Mouse (Mus musculus) urinary bladder, postnatal 4 days (tissue): ENCODE measurements around the gene Unc13c.

Experiments
- DNase-seq, 2 experiments: peaks; one replicate each; pipeline ENCODE4 v3.0.0; 2021 to 2022; ENCODE audit warnings: low spot score in 2 of 2

Unc13c gene

DNA sequence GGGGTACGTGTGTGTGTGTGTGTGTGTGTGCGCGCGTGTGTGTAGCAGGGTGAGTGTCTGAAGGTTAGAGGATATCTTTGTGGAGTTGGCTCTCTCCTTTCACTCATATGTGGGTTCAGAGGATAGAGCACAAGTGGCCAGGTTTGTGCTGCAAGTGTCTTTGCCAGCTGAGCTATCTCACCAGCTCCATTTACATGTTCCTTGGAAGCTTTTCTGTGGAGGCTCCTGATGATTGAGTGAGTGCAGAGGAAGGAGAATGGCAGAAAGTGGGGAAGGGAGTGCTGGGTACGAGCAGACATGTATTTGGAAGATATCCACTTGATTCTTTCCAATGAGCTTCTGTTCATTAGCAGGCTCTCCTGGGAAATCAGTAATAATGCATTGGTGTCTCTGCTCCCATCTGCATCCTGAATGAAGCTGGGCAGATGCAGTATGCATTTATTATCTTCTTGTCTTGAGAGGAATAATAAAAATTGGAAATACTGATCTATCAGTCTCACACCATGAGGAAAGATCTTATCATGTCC lies 86.3 kb downstream of the Unc13c start:
- no peak for DNase-seq

- no peak for DNase-seq
Observed at GRCm38 (mm10) chr9:73867410-73868067, 101.2 kb downstream of the Unc13c start.

GRCm38 (mm10) chr9:73866666-73867065 lies 102.1 kb downstream of the Unc13c start:
- no peak for DNase-seq

DNA sequence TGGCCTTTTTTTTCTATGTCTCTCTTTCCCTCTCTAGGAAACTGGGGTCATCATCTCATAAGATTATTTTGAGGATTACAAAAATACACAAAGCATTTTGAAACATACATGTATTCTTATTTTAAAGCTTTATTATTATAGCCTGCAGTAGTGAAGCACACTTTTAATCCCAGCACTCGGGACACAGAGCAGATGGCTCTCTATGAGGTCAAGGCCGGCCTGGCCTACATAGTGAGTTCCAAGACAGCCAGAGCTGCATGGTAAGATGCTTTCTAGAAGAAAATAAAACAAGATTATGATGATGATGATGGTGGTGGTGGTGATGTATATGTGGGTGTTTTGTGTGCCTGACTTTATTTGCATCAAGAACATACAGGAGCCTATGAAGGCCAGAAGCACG lies 109.3 kb downstream of the Unc13c start:
- DNase-seq: no peak

GRCm38 (mm10) chr9:73854281-73854680 lies 114.5 kb downstream of the Unc13c start:
- DNase-seq: no peak

- no peak for DNase-seq
Observed at GRCm38 (mm10) chr9:73806681-73807080, 162.1 kb downstream of the Unc13c start.

GRCm38 (mm10) chr9:73774616-73775015 lies 194.2 kb downstream of the Unc13c start:
- no peak for DNase-seq

DNA sequence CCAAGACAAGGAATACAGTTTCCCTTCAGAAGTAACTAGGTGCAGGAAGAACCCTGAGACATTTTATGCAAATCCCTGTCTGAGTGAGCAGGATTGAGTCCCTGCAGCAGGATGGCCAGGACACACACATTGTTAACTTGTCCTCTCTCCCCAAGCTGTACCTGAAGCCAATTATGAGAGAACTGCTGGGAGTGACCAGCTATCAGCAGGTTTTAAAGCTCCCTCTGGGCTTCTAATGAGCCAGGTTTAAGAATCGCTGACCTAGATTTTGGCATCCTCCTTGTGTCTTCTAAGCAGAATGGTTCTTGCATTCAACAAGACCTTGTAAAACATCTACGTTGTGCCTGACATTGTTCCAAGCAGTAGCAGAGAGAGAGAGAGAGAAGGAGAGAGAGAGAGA lies 213.6 kb downstream of the Unc13c start:
- no peak for DNase-seq

GRCm38 (mm10) chr9:73753480-73753879 lies 215.3 kb downstream of the Unc13c start:
- no peak for DNase-seq

DNA sequence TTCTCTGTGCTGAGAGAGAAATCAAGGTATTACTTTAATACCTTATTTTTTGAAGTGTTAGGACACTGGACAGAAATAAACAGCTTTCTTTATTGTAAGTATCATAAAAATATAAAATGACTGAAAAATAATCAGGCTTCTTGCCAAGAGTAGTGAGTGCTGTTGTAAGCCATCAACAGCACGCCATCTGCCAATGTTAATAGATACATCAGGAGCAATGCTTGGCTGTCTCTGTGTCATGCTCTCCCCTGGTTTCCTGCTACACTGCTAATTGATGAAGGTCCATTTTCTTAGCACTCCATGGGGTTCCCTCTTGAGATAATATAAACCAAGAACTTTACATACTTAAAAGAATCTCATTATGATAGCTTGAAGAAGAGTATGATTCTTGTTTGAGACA lies 217.4 kb downstream of the Unc13c start:
- DNase-seq: no peak

GRCm38 (mm10) chr9:73734446-73734845 lies 234.3 kb downstream of the Unc13c start:
- no peak for DNase-seq

DNA sequence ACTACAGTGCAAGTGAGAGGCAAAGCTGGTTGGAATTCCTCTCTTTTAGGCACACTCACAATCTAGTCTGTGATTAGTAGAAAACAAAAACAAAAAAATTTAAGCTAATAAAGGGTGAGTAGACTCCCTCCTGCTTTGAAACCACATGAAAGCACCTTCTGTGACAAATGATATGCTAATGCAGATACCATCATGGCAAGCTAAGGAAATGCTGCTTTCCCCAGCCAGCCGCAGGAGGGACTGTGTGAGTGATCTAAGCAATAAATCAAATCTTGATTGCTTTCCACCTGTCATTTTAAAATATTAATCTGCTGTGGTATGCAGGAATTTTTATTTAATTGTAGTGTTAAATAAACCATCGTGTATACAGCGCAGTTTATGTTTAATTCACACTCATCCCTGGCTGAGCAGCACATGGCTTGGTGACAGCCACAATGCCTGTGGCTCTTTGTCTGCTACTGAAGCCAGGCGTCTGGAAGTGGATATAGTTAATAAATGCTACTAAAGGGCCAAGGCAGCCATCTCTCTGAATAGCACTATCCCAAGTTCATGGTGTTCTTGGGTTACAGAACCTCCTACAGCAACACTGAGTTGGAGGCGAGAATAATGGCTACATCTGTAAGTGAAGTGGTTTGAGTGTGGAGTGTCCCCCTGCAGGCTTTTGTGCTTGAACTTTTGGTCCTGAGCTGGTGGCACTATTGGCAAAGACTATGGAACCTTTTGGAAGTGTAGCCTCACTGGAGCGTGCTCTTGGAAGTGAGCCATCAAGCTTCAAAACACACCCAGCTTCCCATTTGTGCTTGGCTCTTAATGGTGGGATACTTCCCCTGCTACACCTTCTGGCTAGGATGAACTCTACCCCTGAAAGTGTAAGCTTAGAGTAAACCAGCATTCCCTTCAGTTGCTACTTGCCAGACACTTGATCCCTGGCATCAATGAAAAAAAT lies 242.8 kb downstream of the Unc13c start:
- DNase-seq: no peak

- DNase-seq: no peak
Observed at GRCm38 (mm10) chr9:73724776-73725175, 244.0 kb downstream of the Unc13c start.

DNA sequence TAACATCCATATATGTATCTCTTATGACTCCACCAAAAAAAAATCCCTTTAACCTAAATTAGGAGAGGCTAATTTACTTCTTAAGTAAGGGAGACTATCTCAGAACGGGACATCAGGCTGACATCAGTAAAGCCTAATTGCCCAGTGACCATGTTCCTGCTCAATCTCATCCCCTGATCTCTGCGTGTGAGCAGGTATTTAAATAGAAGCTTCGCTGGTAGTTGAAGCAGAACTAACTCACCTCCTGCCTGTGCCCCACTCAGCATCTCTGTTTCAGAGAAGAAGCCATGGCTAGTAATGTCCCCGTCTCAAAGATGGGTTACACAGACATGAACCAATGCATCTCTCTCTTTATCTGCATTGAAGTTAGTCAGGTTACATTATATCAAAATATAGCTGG lies 255.3 kb downstream of the Unc13c start:
- no peak for DNase-seq

DNA sequence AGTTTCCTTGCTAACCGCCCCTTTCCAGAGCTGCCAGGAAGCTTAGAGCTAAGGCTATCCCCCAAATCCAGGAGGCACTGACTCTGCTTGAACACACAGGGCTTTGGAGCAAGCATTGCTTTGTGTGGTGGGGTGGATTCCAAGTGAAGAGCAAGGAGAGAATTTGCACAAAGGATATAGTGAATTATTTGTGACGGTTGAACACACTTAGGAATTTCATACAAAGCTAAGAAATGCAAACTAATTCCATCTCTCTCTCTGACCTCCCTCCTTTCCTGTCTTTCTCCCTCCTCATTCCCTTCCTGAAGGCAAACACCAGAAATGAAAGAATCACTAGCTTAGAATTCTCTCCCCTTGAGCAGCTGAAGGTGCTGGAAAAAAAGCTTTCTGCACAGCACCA lies 271.7 kb downstream of the Unc13c start:
- DNase-seq: no peak

DNA sequence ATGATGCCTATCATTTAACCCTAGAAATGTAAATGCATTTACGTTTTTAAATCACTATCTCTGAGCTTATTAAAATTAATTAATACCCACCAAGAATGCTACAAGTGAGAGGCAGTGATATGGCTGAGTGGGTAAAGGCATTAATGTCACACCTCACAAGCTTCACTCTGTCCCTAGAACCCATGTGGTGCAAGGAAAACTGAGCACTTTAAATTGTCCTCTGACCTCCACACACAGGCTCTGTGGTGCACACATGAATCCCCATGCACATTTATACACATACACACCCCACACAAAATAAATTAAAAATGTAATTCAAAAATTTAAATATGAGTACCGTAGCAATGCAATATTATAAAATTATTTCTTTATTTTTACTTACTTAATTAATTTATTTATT lies 287.2 kb downstream of the Unc13c start:
- DNase-seq: no peak

DNA sequence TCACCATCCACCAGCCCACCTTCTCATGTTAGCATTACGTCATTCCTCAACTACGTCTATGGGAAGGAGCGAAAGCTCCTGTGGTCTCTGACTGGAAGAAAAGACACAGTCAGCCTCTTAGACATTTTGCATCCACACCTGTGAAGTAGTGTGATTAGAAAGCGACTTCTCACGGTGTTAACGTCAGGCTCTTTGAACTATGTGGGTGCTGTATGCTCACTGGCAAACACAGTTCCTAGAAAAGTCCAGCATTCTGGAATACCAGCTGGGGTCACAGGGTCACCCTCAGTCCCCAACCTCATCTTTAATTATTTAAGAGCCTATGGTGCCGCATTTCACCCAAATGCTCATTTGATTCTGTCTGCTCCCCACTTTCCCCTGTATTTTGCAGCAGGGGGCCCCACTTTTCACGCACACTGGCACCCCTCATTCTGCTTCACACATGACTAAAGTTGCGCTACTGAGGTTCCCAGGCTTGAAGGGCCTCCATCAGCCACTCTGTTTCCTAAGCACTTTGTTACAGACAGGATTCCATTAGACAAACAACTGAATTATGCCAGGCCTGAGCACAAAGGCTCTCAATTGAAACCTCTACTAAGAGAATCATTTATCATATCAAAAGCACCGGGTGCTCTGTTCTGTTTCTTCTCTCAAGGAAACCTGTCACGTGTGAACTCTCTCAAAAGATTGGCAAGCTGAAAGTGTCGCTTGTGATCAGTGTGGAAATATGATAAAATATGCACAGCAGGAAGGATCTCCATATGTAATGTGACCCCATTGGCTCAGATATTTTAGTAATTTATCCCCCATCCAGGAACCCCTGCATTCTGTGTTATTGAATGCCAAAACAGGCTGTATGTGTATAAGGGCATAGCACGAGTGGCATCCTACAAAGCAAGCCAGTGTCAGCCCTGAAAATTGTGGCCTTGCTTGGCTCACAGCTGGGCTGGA lies 287.9 kb downstream of the Unc13c start:
- no peak for DNase-seq

- DNase-seq: no peak
Observed at GRCm38 (mm10) chr9:73671656-73672212, 297.0 kb downstream of the Unc13c start.

DNA sequence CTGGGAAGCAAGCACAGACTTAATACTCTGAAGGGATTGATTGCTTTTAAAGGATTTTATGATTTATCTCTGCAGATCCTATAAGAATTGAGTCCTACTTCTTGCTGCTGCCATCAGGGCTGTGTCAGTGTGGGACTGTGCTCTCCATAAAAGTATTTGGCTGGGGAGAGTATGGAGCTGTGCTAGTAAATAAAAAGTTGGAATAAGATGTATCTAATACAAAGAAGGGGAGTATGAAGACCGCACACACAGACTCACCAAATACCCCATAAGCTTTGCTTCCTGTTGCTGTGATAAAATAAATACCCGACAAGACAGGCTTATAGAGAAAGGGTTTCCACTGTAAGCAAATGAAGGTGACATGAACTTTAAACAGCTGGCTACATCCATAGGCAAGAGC lies 298.7 kb downstream of the Unc13c start:
- DNase-seq: no peak

GRCm38 (mm10) chr9:73662839-73663238 lies 305.9 kb downstream of the Unc13c start:
- DNase-seq: no peak

GRCm38 (mm10) chr9:73649088-73649487 lies 319.7 kb downstream of the Unc13c start:
- no peak for DNase-seq
